Mouse (Mus musculus): Measurements from ENCODE around the gene Gm37240.
"Not testable (repeated sequence)": the region's sequence is repeated elsewhere in the genome, so short reads cannot be mapped to it uniquely, and the experiment has no call there.

Gm37240 gene

DNA sequence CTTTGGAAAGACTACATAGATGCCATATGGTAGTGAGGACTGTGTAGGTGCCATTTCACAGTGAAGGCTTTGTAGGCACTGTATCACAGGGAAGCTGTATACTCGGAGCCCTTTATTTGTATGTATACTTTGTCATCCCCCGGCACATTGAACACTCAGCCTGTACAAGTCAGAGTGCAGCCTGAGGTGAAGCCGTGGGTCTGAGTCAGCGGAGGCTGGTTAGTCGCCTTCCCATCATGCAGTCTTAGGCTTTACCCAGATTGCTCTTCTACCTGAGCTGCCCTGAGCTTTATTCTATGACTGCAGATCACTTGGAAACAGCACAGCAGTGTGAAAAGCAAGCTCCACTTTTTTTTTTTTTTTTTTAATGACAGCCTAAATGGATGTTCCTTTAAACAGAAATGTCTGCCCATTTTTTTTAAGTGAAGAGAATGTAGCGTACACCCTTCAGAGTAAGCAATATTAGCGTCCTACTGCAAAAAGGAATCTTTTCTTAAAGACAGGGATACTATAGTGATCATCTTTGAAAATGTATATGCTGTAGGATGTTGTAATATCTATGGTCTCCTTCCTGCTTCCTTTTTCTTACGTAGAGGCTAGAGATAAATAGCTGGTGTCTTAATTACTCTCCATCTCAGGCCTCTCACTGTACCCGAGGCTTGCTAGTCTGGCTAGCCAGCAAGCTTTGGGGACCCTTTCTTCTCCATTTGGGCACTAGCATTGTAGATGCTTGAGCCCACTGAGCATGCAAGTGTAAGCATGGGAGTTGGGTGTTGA, 969.2 kb downstream of the Gm37240 start:
- no peak for DNase-seq (ENCODE audit: low read depth, low spot score)

DNA sequence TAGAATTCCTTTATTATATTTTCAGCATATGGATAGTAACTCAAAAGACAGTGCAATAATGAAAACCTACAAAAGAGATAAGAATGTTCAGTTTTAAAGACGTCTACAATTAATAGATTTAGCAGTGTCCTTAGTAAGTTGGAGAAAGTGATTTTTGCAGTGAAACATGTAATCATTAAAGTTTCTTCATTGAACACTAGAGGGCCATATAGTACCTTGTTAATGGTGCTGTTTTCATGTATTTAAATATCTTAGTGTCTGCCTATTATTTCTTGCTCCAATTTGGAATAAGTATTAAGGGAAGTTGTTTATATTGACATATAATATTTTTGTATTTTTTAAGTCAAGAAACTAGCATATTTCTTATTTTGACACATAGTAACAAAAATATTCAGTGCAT, 973.0 kb downstream of the Gm37240 start:
- DNase-seq (ENCODE audit: low read depth, low spot score), result no peak

DNA sequence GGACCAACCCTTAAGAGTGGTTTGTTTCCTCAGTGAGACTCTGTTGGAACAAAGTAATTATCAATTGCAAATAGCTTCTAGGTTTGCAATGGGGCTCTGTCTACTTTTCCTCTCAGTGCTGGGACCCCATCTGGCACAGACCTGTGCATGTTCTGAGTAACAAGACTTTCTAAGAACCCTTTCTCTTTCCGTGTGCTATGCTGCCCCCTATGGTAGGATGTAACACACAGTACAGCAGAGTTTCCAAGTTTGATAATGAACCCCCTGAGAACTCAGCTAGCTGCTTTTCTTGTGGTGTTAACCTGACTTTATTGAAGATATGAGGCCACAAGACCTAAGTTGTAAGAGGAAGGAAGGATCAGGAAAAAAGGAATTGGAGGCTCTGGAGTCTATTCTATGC, 980.8 kb downstream of the Gm37240 start:
- DNase-seq (ENCODE audit: low read depth, low spot score), result peak; percentile 14

DNA sequence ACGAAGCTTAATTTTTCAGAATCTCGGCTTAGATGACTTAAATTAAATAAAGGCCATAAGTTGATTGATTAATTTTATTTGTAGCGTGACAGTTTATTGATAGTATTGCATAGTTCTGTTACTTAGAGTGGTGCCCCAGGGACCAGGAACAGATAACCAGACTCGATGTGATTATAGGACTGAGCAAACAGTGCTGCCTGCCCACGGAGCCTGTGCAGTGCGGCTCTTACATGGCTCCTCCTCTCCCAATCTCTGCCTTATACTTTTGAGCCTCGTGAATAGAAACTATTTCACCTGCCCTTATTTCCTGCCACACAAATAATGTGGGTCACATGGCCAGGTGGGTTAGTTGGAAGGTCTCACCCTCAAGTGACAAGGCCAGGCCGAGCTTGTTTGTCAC, 989.4 kb downstream of the Gm37240 start:
- no peak for DNase-seq (ENCODE audit: low read depth, low spot score)

DNA sequence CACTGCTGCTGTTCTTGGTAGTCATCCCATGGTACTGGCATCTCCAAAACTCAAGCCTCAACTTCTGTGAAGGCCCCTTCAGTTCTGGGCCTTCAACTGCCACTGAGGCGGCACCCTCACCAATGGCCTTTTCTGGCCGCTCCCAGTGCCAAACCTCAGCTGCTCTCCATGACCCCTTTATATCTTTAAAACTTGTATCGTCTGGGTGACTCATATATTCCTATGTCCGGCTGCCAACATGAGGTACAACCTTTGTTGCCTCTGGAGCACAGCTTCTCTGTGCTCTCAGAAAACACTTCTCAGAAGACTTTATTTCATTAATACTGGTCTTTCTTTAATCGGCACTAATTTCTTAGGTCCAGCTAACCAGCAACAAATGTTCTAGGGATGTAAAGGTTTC, 996.3 kb downstream of the Gm37240 start:
- DNase-seq (ENCODE audit: low read depth, low spot score), result no peak

DNA sequence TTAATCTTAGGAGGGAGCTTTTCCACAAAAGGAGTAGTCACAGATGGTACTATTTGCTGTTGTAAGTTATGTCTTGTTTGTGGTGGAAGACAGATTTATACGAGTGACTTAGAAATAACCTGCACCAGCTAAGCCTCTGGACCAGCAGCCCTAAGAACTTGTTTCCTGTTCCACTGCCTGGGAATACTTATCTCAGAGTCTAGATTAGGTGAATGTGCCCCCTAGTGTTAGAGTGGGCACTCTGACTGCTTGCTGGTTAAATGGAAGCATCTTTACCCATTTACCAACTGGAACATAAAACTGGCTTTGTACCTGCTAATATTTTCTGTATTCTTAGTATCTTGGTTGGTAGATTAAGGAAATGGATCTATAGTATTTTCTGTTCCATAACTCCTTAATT, 997.7 kb downstream of the Gm37240 start:
- DNase-seq (ENCODE audit: low read depth, low spot score), result peak; percentile 6

DNA sequence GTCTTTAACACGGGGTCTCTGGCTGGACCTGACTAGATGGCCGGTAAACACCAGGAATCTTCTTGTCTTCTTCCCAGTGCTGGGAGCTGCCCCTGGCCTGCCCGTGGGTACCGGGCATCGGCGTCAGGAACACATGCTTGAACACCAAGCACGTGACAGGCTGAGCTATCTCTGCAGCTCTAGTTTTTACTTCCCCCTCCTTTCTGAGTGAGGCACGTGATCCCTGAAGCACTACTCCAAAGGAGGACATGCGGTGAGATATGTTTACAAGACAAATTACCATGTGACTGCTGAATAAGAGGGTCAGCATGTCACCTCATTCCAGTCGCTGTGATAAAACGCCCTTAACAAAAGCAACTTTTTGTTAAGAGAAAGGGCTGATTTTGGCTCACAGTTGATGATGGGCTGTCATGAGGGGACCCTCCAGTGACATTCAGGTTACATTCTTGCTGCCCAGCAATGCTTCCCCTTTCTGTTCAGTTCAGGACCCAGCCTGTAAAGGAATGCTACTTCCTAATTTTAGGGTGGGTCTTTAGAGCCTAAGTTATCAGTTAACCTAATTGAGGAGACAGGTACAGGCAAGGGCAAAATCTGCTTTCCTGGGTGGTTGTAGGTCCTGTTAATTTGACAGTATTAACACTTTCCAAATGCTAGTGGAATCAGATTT, 1003.4 kb downstream of the Gm37240 start:
- no peak for DNase-seq (ENCODE audit: low read depth, low spot score)

DNA sequence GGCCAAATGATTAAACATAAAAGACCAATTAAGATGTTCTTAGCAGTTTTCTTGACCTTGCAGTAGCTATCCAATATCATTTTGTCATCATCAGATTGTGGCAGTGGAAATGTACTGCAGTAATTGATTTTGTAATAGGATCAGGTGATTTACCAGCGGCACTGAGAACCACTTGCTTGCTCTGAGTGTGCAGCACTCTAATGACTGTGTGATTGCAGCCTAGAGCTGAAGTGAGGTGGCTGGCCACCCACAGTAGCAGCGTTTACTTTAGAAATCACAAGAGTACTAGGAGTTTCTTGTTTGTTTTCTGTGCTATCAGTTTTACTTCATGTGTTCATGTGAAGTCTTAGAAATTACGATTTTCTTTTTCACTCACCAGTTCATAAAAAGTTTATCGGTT, 1011.1 kb downstream of the Gm37240 start:
- DNase-seq (ENCODE audit: low read depth, low spot score), result no peak

DNA sequence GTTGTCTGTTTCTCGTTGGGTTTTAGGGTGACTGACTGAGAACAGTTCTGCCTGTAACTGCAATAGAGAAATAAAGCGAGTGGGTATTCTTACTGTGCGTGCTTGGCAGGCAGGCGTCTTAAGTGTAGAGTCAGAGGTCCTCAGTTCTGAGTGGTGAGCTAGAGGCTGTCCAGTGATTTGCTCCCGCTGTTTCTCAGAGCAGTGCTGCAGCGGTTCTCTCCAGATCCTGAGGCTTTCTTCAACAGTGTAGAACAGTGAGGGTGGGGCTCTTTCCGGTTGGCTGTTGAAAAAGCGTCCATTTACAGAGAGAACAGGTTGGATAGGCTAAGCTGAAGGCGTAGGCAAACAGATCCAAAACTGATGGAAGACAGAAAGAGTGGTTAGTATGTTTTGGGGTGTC, 1012.0 kb downstream of the Gm37240 start:
- no peak for DNase-seq (ENCODE audit: low read depth, low spot score)

DNA sequence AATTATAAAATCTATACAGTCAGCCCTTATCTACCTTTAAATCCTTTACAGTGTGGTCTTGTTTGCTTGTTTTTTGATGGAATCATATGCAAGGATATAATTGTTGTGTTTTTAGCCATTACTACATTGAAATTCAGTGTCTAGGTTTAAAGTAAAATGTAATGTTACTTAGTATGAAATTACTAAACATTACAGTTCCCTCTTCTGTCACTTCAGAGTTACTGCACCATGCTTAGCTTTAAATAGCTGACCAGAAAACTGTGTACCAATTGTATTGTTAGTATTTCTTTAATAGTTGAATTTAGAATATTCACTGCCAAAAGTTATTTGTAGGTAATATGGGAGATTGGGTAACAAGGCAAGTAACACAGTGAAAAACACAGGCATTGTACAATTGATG, 1017.2 kb downstream of the Gm37240 start:
- DNase-seq (ENCODE audit: low read depth, low spot score), result no peak

DNA sequence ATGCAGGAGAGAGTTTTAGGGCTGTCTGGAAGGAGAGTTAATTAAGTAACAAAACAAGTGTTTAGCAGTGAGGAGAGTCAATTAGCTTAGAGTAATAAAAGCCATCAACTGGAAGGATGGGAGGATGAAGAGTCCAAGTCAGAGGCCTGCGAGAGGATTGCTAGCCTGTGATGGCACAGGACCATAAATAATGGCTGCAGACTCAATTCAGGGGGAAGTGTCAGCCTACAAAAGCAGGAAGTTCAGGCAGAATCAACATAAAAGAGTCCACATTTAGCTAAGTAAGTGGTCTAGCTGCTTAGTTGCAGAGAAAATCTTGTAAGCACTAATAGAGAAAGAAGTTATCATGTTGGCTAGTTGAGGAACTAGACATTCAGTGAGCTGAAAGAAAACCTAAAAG, 1019.3 kb downstream of the Gm37240 start:
- DNase-seq (ENCODE audit: low read depth, low spot score), result no peak

DNA sequence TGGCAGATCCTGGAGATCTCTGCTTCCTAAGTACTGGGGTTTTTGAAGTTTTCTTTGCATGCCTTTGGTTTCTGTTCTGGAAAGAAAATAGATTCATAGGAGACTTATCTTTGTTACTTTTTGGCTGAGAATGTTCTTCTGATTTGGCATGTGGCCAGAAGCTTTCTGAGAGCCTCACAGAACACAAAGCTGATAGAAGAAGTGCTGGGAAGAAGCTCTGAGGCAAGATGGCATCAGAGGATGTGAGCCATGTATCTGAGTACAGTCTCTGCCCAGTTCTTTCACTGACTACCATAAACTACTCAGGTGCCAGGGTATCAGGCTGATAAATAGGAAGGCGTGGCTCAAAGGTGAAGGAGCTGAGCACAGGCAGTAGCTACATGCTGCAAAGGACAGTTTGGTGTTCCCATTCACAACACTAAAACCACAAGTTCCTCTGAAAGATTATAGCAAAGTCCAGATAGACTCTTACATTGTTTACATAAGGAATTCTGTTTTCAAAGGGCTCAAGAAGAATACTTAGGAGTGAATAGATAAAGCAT, 1019.8 kb downstream of the Gm37240 start:
- DNase-seq (ENCODE audit: low read depth, low spot score), result no peak

DNA sequence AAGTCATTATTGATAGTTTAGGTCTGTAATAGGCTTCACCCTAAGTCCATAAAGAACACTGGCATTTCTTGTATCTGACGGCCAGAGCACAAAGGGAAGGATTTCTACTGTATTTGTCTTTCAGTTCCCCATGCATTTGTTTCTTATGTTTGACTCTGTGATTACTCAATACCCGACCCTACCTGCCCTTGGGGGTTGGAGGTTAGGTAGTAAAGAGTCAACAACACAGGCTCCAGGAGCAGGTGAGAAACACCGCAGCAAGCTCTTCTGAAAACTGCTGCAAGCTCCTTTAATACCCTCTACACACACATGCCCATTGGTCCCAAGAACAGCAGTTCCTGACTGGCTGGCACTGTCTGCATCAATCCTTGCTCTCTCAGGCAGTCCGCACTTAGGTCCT, 1020.5 kb downstream of the Gm37240 start:
- DNase-seq (ENCODE audit: low read depth, low spot score), result no peak

DNA sequence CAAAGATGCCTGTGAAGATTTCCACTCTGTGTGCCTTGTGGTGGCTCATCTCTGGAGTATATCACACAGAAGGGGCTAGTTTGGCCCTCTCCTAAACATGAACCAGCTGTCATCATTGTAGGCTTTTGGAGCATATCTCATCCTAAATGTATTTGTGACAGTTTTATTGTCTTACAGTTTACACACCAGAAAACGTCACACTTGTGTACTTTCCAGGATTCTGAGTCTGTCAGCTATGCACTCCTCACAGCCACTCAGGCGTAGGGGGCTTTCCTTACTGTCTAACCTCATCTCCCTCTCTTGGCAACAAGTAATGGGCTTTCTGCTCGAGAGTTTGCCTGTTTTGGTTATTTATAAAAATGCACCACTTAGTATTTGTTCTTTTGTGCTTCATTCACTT, 1021.6 kb downstream of the Gm37240 start:
- no peak for DNase-seq (ENCODE audit: low read depth, low spot score)

DNA sequence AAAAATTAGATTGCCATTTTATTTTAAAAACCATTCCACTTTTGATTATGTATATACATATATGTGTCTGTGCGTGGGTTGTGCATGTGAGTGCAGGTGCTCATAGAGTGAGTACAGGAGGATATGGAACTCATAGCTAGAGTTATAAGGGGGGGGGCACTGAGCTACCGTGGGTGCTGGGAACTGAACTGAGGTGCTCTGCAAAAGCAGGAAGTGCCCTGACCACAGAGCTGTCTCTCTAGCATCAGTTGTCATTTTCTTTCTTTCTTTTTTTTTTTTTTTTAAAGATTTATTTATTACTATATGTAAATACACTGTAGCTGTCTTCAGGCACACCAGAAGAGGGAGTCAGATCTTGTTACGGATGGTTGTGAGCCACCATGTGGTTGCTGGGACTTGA, 1025.5 kb downstream of the Gm37240 start:
- not testable (repeated sequence) for DNase-seq (ENCODE audit: low read depth, low spot score)

DNA sequence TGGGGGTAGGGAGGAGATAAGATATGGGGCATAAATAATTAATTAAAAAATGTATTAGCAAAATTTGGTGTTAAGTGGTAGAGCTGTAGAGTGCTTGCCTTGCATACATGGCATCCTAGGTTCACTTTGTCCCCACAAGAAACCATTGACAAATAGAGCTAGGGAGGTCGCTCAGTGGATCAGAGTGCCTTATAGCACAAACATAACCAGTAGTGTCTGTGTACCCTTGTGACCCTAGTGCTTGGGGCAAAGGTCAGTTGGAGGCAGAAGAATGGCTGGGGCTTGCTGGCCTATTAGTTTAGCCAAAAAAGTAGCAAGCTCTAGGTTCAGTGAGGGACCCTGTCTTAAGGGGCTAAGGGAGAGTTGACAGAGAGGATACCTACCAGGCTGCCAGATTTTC, 1026.6 kb downstream of the Gm37240 start:
- DNase-seq (ENCODE audit: low read depth, low spot score), result no peak

DNA sequence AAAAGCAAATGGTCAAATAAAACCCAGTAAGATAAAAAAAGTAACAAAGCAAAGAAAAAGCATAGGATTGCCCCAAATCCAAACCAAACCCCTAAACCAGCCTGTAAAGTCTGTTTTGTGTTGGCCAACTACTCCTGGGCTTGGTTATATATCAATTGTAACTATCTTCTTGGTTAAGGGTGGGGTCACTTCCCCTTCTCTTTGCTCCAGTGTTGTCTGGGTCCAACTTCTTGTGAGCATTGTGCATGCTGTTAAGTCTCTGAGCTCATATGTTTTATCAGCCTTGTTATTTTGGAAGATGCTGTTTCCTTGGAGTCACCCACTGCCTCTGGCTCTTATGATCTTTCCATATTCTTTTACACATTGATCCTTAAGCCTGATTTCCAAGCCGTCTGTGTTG, 1032.9 kb downstream of the Gm37240 start:
- DNase-seq (ENCODE audit: low read depth, low spot score), result no peak

DNA sequence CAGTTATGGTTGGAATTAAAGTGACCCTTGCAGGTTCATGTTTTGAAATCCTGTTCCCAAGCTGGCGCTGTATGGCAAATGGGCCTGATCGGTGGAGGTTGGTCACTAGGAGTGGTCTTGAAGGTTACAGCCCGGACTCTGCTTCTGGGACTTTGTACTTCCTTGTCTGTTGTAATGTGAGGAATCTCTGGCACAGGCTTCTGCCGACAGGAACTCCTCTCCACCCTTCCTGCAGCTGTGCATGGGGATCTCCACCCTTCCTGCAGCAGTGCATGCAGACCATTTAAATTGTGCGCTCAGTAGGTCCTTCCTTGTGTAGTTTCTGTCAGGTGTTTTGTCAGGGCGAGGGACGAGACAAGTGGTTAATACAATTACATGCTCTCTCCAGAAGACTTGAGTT, 1034.4 kb downstream of the Gm37240 start:
- DNase-seq (ENCODE audit: low read depth, low spot score), result no peak

DNA sequence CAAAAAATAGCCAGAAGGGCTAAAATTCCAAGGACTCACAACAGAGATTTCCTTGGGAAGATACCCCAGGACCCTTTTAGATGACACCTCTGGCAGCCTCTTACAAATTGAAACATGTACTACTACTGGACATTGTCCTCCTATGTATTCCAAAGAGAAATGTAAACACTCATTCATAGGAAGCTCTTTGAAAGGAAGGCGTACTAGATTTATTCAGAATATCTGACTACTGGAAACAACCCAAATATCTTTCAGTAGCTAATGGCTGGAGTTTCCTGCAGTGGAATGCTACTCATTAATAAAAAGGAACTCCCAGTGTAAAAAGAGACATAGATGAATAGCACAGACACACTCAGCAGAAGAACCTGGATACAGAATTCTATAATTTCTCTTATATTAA, 1035.5 kb downstream of the Gm37240 start:
- no peak for DNase-seq (ENCODE audit: low read depth, low spot score)

DNA sequence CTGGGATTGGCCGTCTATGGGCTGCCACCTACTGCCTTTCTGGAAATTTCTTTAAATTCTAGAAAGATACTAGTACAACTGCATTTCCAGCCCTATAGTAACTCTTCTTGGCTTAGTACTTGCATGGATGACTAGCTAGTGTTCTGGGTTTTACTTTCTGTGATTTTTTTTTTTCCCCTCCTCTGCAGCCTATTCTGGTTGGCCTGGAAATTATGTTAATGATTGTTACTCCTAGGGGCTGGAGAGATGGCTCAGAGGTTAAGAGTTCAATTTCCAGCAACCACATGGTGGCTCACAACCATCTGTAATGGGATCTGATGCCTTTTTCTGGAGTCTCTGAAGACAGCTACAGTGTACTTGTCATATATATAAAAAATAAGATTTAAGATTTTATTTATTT, 1036.9 kb downstream of the Gm37240 start:
- no peak for DNase-seq (ENCODE audit: low read depth, low spot score)

DNA sequence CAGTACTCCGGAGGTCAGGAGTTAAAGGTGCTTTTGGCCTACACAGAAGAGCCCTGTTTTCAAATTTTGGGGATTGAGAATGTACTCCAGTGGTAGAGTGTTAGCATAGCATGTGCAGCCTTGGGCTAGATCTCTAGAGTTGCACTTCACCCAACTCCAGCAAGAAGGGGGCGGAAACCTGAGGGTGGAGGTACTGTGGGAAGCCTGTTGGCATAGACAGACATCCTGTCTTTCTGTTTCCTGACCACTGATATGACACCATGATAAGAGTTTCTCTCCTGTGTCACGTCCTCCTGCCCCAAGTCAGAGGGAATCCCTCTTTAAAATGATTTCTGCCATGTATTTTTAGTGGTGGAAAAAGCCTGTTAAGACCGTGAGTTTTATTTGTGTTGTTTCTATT, 1038.5 kb downstream of the Gm37240 start:
- no peak for DNase-seq (ENCODE audit: low read depth, low spot score)

DNA sequence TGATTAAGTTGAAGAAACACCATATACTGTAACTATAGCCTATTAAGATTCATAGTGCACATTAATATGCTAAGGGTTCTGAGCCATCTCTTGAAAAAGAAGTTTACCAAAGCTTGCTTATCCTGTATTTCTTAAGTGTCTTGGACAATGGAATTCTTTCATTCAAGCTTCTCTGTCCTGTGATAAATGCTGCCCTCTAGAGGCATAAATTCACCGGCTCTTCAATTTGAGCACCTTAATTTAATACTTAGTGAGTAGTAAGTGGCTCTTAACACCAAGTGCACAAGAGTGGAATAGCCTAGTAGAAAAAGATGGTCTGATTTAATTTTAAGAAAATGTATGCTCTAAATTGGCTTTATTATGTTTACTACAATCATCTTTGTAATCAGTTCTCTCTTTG, 1043.7 kb downstream of the Gm37240 start:
- peak; percentile 48 for DNase-seq (ENCODE audit: low read depth, low spot score)

DNA sequence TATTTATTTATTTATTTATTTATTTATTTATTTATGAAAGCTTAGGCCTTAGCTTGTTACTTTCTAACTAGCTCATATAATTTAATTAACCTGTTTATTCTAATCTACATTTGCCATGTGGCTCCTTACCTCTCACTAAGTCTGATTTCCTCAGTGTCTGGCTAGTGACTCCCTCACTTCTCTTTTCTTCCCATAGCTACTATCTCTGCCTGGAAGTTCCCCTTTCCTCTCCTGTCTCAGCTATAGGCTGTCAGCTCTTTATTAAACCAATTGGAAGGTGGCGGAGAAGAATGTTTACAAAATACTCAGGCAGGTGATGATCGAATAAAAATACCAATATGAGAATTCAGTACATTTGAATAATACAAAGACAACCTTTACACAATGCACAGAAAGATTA, 1044.5 kb downstream of the Gm37240 start:
- DNase-seq (ENCODE audit: low read depth, low spot score), result no peak

Data from retina, postnatal 7 days (tissue).